Mouse (Mus musculus): ENCODE results near the gene Vsig4. TPM values are rescaled to one million over a fixed set of nuclear protein-coding genes. Genes with fewer than 3 reads are reported as not detected.
"Not testable (repeated sequence)": the region's sequence is repeated elsewhere in the genome, so short reads cannot be mapped to it uniquely, and the experiment has no call there.

Vsig4 gene
- polyA plus RNA-seq (2012; rRNA removed), result not detected in 2 replicates

GRCm38 (mm10) chrX:96293338-96293737 is at the start of gene Vsig4:
TSS of gene Vsig4 (minus strand) at chrX:96293438.
- no peak for DNase-seq (ENCODE audit: extremely low spot score in 1 of 2, low spot score in 1 of 2)

- no peak for DNase-seq (ENCODE audit: extremely low spot score in 1 of 2, low spot score in 1 of 2)
Measured at GRCm38 (mm10) chrX:96339108-96339507, 45.9 kb upstream of the Vsig4 start.

GRCm38 (mm10) chrX:96329764-96330163 is 36.5 kb upstream of the Vsig4 start:
- DNase-seq (ENCODE audit: extremely low spot score in 1 of 2, low spot score in 1 of 2), result peak in 1 of 2 experiments; percentile 7

GRCm38 (mm10) chrX:96256509-96256908 is 36.7 kb downstream of the Vsig4 start:
- no peak for DNase-seq (ENCODE audit: extremely low spot score in 1 of 2, low spot score in 1 of 2)

- DNase-seq (ENCODE audit: extremely low spot score in 1 of 2, low spot score in 1 of 2), result no peak
Measured at GRCm38 (mm10) chrX:96239644-96240043, 53.6 kb downstream of the Vsig4 start.

- no peak for DNase-seq (ENCODE audit: extremely low spot score in 1 of 2, low spot score in 1 of 2)
Measured at GRCm38 (mm10) chrX:96239037-96239436, 54.2 kb downstream of the Vsig4 start.

GRCm38 (mm10) chrX:96235775-96236174 is 57.5 kb downstream of the Vsig4 start:
- DNase-seq (ENCODE audit: extremely low spot score in 1 of 2, low spot score in 1 of 2), result no peak

GRCm38 (mm10) chrX:96227030-96227429 is 66.2 kb downstream of the Vsig4 start:
- DNase-seq (ENCODE audit: extremely low spot score in 1 of 2, low spot score in 1 of 2), result no peak

GRCm38 (mm10) chrX:96225474-96225873 is 67.8 kb downstream of the Vsig4 start:
- no peak for DNase-seq (ENCODE audit: extremely low spot score in 1 of 2, low spot score in 1 of 2)

- no peak for DNase-seq (ENCODE audit: extremely low spot score in 1 of 2, low spot score in 1 of 2)
Measured at GRCm38 (mm10) chrX:96224210-96224609, 69.0 kb downstream of the Vsig4 start.

GRCm38 (mm10) chrX:96218088-96218487 is 75.2 kb downstream of the Vsig4 start:
- no peak for DNase-seq (ENCODE audit: extremely low spot score in 1 of 2, low spot score in 1 of 2)

GRCm38 (mm10) chrX:96206872-96207271 is 86.4 kb downstream of the Vsig4 start:
- no peak for DNase-seq (ENCODE audit: extremely low spot score in 1 of 2, low spot score in 1 of 2)

- not testable (repeated sequence) for DNase-seq (ENCODE audit: extremely low spot score in 1 of 2, low spot score in 1 of 2)
Measured at GRCm38 (mm10) chrX:96205143-96205542, 88.1 kb downstream of the Vsig4 start.

Other genes with a start within 250 kb of the Vsig4 start
- 21.4 and 23.5 TPM in 2 replicates for gene Msn, start 197.4 kb downstream of the Vsig4 start, polyA plus RNA-seq (2012; rRNA removed)
- gene Heph, start 161.9 kb upstream of the Vsig4 start, polyA plus RNA-seq (2012; rRNA removed), result 2.7 and 2.8 TPM in 2 replicates
- gene Hsf3, start 162.9 kb upstream of the Vsig4 start, polyA plus RNA-seq (2012; rRNA removed), result 0.06 and 0.13 TPM in 2 replicates

Measured in frontal cortex, adult 2 months (tissue).